Mouse (Mus musculus): ENCODE measurements around the gene Slc6a4.
A peak's percentile ranks its signal among the peaks of the same experiment; 100 is the strongest.

The Slc6a4 gene

DNA sequence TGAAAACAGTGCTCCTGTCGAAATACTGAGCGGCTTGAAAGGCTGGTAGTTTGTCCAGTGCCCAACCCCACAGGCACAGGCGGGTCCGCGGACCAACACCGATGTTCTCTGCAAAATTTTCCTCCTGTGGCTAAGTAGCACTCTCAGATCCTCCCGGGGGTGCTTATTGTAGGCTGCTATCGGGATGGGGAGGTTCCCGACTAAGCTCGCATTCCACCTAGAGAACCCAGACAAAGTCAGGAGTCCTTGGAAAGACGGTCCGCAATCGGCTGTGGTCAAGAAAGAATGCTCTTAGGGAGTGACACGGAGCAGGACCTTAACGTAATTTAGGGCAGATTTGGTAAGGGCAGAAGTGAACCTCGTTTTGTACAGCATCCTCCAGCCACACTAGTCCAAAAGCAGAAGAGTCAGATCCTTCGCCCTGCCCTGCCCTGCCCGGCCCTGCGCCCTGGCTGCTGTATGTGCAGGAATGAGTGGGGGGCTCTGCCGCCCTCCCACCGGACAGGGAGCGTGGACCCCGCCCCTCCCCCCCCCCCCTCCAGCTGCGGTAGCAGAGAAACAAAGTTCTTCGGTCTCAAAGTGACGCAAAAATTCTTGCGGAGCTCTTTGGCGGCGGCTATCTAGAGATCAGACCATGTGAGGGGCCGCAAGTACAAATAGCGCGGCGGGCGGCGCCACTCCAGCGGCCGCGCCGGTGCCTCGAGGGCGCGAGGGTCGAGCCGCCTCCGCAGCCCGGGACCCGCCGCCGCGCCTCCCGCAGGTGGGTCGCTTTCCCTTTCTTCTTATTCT is at the start of gene Slc6a4:
Gene Slc6a4, plus strand, starts transcription at position 688 of the 789 bp plus-strand sequence.
- no peak for DNase-seq (ENCODE audit: low spot score in 2 of 2)

DNA sequence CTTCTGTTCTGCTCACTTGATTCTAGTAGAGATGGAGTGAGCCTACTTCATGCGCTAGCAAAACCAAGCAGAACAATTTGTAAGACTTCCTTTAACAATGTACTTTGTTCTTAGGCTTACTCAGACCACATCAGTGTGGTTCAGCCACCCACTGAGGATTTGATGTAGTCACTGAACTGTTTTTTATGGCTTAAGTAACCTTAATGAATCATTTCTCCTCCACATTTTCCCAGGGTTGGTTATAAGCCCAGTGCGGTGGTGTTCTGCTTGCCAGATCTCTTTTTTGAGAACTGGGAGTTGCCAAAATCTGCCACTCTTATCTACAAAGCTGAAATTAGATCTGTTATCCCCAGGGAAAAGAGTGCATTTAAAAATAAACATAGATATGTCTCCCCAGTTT is 44.9 kb upstream of the Slc6a4 start:
- no peak for DNase-seq (ENCODE audit: low spot score in 2 of 2)

DNA sequence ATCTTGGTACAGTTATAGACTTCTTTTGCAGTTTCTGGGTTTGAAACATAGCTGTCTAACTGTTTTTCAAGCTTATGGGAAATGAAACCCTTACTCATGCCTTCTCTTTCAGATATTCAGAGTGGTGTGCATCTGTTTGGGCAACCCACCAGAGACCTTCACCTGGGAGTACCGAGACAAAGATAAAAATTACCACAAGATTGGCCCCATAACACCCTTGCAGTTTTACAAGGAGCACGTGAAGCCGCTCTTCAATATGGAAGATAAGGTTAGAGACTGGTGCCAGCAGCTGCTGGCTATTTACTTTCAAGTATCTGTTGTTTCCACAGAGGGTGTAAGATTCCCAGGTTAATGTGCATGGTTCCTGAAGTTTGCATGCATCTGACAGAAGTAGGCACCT is 32.7 kb upstream of the Slc6a4 start:
- no peak for DNase-seq (ENCODE audit: low spot score in 2 of 2)

DNA sequence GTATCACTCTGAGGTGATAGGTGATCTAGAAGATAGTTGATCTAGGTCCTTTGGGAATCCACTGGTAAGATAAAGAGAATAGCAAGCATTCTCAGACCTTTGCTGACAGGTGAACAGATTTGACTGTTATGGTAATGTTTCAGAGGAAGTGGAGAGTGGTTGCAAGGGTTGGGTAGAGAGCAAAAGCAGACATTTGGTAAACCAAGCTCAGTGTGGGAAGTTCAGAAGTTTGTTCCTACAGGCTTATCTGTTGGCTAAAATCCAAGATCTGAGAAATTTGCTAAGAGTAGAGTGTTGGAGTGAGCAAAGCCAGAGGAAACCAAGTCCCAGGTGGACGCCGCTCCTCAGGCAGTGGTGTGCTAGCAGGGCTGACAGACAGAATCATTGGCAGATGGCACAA is 28.1 kb upstream of the Slc6a4 start:
- DNase-seq (ENCODE audit: low spot score in 2 of 2), result no peak

DNA sequence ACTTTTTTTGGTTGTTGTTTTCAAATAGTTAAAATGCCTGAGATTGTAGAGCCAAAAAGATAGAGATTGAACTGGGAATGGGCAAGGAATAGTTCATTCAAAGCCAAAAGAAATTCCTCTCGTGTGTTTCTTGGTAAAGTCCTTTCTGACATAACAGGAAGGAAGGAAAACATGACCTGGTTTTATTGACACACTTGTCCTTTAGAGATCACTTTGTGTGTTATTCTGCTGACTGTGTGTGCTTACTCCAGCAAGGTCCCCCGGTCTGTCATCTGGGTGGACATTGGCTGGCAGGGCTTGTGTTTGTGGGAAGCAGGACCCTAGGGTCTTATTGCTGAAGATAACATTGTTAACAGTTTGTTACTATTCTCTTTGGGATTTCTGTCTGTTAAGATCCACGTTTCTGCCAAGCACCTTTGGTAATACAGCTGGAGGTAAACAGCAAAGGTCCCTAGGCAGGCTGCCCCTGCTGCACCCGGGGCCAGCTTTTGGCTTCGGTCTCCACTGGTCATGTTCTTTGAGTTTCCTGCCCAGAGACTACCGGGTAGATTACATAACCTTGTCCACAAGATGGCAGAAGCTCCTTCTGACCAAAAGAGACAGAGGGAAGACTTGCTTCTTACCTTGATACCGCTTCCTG is 23.6 kb upstream of the Slc6a4 start:
- no peak for DNase-seq (ENCODE audit: low spot score in 2 of 2)

DNA sequence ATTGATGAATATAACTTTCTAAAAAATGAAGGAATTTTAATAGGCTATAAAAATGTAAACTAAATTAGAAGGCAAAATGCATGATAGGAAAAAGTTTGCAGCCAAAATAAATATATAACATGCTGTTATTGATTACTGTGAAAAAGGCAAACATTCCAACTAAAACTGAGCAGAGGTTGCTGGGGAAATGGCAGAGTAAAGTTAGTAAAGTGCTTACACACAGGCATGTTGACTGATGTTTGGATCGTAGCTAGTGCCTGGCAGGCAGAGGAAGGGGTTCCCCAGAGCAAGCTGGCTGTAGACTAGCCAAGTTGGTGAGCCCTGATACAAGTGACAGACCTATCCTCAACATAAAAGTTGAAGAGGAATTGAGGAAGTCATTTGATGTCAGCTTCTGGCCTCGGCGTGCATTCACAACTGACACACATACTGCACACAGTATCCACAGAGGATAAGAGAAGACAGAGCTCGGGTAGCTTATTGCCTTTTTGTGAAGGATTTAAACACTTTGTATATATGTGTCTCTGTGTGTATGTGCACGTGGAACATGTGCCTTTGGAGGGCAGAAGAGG is 16.7 kb upstream of the Slc6a4 start:
- DNase-seq (ENCODE audit: low spot score in 2 of 2), result no peak

DNA sequence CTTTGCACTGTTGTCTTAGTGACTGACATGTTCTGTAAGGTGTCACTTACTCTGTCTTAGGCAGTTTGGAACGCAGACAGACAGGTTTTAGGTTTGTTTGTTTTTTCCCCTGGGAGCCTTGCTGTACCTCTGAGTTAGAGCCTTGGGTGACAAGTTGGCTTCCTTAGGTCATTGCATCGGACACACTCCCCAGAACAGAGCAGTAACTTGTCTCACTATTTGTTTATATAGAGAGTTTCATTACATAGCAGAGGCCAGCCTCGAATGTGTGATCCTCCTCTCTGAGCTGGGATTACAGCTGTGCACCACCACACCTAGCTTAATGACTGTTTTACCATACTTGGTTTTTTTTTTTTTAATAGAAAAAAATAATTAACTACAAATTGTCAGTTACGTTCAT is 16.0 kb upstream of the Slc6a4 start:
- DNase-seq (ENCODE audit: low spot score in 2 of 2), result no peak

DNA sequence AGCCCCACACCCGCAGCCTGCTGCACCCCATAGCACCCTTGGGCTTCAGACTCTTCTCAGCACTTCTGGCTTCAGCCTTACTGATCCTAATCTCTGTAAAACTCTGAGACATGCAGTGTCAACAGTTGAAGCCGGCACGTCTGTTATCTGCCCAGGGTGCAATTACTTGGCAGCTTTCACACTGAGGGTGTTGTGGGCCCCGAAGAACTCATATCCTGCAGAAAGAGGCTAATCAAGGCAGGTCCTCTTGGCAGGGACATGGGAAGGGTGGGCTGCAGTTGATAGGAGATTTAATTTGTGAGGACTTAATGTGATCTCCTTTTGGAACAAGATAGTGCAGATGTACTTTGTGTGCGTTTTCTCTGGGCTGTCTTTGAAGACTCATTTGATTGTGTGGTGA is 14.8 kb upstream of the Slc6a4 start:
- DNase-seq (ENCODE audit: low spot score in 2 of 2), result no peak

DNA sequence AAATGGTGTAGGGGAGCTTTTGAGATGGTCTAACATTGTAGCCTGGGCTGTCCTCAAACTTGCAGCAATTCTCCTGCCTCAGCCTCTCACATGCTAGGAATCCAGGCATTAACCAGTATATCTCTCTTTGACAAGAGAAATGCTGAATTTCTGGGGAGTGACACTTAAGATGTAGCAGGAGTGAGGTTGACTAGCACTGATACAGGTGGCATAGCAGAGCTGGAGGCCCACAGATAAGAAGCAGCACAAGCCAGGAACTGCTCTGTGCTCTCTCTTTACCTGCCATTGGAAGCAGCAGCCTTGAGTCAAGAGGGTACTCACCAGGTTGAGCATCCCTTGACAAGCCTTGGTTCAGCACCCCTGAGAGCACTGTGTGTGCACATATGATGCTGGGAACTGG is 14.2 kb upstream of the Slc6a4 start:
- no peak for DNase-seq (ENCODE audit: low spot score in 2 of 2)

DNA sequence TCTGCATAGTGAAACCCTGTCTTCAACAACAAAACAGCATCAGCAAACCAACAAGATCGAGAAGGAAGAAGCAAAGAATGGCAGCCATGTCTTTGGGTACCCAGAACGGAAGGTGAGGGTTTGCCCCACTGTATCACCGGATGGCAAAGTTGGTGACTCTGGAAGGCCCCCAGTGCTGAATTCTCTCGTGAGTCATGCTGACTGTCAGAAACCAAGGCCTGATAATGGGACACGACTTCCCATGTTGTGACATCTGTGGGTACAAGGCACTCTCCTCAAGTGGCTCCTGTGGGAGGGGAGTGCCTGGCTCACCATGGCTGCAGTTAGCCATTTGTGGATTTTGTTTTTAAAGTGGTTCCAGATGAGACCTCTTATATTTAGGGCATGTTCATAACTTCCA is 7.6 kb upstream of the Slc6a4 start:
- DNase-seq (ENCODE audit: low spot score in 2 of 2), result no peak

DNA sequence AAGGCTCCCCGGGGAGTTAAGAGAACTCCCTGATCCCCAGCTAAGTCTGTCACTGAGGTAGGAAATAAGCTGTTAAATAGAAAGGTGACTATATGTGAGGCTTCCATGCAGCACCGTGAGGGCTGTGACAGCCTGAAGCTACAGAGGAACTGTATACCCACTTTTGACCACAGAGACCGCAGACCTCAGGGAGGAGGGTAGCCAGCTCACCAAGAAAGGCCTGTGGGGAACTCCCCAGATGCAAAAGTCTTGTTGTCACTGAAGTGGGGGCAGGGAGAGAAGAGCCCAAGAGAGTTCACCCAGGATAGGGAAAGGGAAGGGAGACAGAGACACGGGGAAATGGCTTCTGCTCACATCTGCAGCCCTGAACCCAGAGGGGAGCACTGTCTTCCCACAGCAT is 5.5 kb upstream of the Slc6a4 start:
- DNase-seq (ENCODE audit: low spot score in 2 of 2), result peak; percentile 24 to 71

DNA sequence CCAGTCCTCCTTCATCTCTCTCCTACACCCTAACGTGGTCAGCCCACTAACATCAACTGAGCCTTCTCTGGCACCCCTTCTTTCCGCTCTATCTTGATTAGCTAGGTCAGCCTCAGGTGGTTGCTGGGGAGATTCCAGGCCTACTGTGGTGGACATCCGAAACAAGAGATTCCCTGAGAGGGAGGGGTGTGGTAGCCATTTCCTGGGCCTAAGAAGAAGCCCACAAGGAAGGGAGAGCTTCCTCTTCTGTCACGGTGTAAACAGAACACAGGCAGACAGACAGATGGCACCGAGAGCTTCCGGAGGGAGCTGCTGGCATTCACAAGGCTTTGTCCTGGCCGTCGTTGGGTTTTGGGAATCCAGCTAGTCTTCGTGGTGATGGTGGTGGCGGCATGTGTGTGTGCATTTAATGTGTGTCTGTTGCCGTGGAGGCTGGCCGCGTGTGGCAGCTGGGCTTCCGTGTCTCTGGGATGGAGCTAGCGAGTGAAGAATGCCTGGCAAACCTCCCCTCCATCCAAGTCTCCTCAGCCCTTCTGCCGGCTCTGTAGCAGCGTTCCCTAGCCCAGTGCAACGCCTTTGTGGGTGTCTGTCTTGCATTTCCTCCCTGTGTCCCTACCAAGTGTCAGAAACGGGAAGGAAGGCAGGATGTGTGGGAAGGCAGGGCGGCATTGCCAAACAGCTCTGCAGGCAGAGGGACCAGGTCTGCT is 2.3 kb upstream of the Slc6a4 start:
- no peak for DNase-seq (ENCODE audit: low spot score in 2 of 2)

DNA sequence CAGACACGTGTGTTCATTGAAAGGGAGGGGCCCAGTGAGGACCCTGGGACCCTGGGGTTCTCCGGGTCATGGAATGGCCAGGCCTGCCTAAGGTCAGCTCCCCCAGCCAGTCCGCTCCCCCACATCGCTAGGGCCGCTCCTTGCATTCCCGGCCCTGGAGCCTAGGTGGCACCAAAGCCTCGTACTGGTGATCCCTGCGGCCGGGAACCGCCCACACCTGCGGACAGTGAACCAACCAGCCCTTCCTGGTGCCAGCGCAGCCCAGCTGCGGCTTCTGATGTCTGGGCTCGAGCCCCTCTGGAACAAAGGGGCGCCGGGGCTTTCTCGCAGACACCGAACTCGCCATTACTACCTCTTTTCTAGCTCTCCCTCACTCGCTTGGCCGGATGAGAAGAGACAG is 1.1 kb upstream of the Slc6a4 start:
- DNase-seq (ENCODE audit: low spot score in 2 of 2), result peak; percentile 60 to 74

DNA sequence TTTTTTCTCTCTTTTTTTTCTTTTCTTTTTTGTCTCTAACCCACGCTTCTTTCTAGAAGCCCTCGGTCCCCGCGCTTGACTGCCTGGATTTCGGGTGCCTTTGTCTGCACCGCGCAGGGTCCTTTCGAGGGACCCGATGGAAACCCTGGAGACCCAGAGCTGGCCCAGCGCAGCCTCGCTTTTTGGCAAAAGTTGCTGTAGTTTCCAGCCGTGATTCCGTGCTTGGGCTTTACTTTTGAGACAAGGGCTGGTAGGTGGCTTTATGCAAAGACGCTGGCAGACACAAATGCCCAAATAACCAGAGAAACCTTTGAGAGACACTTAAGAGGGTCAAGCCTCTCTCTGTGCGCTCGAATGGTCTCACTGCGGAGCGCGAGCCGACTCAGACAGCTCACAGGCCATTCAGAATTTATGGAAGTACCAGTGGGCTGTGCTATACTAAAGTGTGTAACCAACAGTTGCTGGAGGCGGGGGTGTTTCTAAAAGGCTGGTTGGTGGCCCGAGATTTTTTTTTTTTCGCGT is 363 bp downstream of the Slc6a4 start:
- no peak for DNase-seq (ENCODE audit: low spot score in 2 of 2)

DNA sequence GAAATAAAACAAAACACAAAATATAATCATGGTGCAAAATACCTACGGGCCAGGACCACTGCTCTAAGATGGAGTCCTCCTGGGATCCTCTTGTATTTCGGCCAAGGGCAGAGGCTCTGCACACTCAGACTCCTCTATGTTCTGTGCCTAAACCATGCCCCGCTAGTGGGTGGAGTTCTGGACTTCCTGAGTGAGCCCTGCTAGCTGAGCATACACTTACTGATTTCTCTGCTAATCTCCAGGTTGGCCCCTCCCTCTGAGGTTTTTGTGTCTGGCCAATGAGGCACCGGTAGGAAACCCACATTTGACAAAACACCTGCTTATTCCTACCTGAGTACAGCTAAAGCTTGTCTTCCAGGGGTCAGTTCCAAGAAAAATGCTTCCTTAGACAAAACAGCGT is 2.3 kb downstream of the Slc6a4 start:
- DNase-seq (ENCODE audit: low spot score in 2 of 2), result no peak

DNA sequence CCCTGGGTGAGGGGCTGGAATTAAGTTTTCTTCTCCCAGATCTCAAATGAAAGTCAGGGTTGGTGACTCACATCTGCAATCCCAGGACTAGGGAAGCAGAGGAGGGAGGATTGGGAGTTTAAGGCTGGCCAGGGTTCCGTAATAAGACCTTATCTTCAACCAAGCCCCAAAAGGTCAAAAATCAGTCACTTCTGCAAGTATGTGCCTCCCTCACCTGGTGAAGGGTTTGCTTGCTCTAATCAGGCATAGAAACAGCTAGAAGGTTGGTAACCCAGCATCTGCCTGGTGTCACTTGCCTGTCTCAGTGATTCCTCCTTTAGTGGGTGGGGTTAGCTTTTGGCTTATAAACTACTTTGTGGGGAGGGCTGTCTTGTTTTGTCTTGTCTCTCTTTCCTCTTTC is 4.0 kb downstream of the Slc6a4 start:
- no peak for DNase-seq (ENCODE audit: low spot score in 2 of 2)

DNA sequence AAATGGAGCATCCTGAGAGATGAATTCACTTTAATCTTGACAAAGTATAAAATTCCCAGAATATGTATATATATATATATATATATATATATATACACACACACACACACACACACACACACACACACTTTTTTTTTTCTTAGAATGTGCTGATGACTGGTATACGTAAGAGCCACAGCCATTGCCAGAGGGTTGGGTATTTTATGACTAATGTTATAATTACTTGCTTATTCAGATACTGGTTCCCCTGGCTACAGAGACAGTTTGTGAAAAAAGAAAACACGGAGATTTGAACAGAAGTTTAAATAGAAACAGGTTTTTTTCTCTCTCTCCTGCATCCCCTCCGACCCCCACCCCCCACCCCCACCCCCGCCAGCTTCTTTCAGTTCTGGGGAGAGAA is 7.5 kb downstream of the Slc6a4 start:
- DNase-seq (ENCODE audit: low spot score in 2 of 2), result no peak

DNA sequence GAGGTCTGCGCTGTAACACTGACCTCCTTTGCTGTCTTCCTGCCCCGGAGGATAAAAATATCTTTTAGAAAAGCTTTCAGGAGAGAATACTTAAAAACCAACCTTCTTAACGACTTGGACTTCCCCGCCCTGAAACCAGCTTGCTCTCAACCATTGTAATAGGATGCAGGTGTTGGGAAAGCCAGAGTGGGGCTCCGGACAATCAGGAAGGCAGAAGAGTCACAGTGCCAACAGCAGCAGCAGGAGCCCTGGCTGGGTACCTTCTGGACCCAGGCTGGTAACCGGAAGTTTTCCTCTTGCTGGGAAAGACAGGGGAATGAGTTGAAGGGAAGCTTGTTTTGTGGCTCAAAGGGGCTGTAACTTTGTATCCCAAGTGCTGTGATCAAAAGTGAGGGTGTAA is 8.2 kb downstream of the Slc6a4 start:
- no peak for DNase-seq (ENCODE audit: low spot score in 2 of 2)

DNA sequence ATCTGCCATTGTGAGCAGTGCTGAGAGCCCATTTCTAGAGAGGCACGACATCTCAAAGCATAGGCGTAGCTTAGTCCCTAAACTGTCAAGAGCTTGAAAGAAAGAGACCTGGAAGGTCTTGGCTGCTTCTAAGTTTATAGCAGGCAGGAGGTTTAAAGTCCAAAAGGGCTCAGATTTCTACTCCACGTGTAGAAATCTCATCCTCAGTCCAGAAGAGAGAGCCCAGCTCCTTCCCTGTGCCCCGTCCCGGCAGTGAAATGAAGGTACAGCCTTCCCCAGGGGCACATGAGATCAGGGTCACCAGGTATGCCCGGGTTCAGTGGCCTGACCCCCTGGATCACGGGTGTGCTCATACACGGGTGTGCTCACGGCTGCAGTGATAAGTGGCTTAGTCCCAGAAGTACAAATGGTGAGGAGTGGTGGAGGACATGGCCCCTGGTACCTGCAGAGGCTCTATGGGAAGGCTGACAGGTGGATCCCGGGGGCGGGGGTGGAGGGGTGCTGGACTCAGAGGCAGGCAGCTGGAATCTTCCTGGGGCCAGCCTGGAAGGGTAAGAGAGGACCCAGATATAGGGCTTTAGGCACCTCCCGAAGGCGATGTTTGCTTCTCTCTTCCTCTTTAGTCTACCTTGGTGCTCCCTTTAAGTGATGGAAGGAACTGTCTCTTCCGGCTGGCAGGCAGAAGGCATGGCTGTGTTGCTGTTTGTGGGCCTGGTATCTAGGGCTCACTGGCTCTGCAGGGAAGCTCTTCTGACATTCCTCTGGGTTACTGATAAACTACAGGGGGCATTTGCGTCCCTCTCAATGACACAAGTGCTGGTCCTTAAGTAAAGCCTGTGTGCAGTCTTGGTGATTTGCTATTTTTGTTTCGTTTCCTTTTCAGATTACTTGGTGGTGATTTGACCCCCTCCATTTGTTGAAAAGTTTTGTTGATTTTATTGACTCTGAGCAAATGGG is 10.9 kb downstream of the Slc6a4 start:
- no peak for DNase-seq (ENCODE audit: low spot score in 2 of 2)

DNA sequence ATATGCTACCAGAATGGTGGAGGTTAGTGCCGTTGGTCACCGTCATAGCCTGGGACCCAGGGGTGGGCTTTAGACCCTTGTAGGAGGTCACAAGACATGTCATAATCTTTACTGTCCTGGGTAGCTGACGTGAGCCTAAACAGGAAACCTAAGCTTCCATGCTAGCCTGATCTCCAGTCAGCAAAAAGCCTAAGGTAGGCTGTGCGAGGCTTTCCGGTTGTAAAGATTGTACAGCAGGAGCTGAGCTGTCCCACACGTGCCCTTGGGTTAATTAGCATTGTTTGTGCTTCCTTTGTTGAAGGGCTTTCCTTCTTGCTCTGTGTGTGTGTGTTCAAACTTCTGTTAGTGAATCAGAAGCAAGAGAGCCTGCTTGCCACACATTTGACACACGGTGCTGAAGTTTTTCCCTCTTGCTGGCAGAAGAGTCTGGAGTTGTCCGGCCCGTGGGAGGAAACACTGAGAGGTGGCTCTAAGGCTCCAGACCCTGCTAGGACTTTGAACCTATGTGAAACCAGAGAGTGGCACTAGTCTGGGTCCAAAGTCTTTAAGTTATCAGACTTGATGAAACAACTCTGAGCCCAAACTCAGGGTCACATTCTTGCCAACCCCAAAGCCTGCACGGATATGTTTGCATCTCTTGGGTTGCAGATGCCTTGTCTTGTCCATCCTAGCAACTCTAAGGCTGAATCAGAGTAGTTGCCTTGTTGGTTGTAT is 12.5 kb downstream of the Slc6a4 start:
- no peak for DNase-seq (ENCODE audit: low spot score in 2 of 2)

DNA sequence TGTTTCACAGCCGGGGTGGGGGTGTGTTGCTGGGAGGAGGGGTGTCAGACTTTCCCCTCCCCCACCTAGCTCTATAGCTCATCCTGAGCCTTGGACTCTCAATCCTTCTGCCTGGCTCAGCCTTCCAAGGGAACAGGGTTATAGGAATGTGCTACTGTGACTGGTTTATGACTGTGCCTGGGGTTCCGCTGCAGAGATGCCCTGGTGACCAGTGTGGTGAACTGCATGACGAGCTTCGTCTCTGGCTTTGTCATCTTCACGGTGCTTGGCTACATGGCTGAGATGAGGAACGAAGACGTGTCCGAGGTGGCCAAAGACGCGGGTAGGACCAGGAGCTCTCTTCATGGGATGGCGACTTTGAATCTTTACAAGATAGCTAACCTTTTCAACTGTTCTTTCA is 19.6 kb downstream of the Slc6a4 start:
- DNase-seq (ENCODE audit: low spot score in 2 of 2), result no peak
